Mouse (Mus musculus) c-Kit-negative CD71-positive TER-119-positive erythroid progenitor cells, embryonic 14.5 days (primary cell): ENCODE measurements around the gene Bcor.

Experiments used
- DNase-seq: peaks from one replicate; pipeline ENCODE4 v3.0.0-alpha.2; 2013; ENCODE audit warnings: low read depth, low spot score

The Bcor gene

GRCm38 (mm10) chrX:12159981-12160656 lies at the start of gene Bcor:
Gene Bcor, minus strand, starts transcription at chrX:12160355.
- no peak for DNase-seq

DNA sequence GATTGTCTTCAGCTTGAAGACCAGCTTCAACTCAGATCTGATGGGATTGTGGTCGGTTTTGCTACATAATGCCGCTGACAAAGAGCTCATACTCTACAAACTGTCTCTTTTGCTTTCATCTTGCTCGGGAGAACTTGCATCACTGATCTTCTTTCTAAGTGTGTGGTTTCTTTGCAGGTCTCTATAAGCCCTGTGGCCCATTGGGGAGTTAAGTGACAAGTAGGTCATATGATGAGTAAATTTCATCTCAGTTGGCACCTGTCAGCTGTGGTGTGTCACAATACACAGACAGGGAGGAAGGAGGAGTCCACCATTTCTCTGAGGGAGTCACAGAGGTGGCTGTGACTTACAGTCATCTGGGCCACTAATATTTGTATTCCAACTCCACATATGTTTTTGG lies 42.8 kb upstream of the Bcor start:
- DNase-seq: no peak

- no peak for DNase-seq
These were observed 41.0 kb upstream of the Bcor start for GRCm38 (mm10) chrX:12201111-12201510.

DNA sequence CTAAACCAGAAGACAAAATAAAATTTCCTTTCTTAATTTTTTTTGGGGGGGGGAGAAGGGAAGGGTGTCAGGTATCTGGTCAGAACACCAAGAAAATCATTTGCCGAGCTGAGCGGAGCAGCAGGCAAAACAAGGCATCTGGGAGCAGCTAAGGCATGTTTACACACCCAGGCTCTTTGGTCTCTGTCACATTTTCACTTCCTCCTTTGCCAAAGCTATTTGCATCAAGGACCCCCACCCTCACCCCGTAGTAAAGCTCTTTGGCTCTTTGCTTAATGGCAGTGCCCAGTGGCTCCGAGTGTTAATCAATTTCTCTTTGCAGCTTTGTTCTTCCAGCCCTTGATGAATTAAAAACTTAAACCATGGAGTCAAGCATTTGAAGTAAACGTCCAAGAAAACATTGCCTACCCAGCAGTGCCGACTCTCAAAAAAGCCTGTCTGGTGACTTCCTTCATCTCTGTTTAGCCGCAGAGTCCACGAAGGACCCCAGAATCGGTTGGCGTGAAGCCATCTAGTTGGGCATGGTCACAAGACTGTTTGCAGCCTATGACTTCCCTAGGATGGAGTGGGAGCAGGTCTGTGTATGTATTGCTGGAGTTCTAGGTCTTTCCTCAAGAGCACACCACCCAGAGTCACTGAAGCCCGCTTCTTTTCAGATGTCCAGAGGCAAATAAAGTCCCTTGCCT lies 35.2 kb upstream of the Bcor start:
- DNase-seq: no peak

DNA sequence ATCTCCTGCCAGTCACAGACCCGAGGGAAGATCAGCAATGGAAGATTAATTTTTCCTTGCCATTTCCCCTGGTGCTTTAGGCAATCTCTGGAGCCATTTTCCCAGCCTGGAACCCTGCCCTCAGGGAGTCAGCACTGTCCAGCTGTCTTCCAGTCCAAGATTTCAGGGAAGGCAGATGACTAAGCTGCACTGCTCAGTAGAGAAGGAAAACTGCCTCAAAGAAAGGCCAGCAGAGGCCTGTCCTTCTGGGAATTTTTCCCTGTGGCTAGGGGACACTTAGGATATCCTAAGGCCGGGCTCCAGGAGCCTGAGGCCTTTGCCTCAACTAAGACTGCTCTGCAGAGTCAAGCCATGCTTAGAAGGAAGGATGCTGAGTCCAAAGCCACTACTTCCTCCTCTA lies 32.2 kb upstream of the Bcor start:
- DNase-seq: no peak

DNA sequence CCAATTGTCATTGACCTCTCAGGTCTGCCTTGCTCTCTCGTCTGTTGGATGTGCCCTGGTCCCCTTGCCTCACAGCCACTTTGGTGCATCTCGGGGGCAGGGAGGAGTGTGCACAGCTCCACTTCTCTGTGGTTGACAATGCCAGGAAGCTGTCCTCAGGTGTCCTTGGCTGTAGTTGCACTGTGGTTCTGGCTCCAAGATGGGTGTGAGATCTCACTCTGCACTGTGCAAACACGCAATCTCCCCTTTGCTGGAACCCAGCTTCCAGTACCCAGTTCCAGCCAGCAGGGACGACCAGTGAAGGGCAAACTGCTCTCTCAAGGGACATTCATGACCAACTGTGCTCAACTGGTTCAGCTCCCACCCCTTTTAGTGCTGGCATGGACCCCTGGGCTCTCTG lies 29.4 kb upstream of the Bcor start:
- DNase-seq: no peak

DNA sequence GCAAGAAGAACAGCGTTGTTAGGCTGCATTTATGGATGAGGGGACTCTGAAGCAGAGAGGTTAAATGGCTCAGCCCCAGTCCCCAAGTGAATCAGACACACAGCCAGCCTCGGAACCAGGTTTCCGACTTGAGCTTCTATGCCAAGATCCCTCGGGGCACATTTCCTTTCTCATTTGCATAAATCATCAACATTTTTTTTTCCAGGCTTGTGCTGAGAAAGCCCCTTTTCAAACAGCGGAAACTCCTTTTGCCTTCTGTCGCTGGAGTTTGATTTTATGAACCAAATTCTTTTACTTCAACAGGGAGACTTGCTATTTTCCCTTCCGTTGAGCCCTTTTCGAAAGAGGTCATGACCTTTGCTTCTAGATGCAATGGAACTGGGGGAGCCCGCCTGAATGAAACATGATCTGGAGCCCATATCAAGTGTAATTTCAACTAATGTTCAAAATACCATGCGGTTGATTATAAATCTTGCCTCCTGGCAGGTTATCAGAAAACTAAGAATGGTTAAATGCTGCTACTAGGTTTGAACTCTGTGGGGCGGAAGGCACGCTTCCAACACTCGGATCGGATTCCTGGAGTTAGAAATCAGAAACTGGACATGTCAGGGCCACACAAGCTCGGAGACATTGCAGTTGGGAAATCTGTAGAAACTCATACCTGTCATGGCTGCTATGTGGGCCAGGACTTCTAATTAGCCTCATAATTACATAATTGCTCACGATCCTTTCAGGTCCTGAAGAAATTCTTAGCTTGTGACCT lies 15.2 kb upstream of the Bcor start:
- DNase-seq: no peak

DNA sequence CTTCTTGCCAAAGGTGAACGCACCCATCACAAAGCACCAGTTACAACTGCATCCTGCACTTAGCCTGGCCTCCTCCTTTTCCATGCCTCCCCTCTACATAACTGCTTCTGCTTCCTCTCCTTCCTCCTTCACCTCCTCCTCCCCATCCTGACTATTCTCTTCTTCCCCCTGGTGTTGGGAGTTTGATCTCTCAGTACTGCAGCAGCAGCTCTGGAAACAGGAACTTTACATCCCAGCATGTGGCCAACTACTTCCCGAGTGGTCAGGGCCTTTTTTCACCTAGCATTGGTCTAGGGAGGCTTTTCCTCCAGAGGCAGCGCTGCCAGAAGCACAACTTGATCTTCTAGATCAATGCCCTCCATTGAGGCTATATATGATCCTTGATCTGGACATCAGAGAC lies 10.0 kb upstream of the Bcor start:
- DNase-seq: no peak

GRCm38 (mm10) chrX:12164591-12165529 lies 4.7 kb upstream of the Bcor start:
- no peak for DNase-seq

DNA sequence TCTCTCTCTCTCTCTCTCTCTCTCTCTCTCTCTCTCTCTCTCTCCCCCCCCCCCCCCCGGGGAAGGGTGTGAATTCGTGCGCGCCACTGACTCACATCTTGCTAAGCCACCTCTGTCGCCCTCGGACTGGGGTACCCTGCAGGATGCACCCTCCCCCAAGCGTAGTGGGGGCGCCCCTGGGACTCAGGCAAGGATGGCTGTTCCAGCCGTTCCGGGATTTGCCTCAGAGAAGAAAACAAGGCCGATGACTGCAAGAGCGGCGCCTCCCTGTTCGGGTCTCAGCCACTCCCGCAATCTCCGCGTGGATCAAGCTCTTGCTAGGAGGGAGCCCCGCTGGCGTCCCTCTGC lies 647 bp downstream of the Bcor start:
- DNase-seq: no peak

DNA sequence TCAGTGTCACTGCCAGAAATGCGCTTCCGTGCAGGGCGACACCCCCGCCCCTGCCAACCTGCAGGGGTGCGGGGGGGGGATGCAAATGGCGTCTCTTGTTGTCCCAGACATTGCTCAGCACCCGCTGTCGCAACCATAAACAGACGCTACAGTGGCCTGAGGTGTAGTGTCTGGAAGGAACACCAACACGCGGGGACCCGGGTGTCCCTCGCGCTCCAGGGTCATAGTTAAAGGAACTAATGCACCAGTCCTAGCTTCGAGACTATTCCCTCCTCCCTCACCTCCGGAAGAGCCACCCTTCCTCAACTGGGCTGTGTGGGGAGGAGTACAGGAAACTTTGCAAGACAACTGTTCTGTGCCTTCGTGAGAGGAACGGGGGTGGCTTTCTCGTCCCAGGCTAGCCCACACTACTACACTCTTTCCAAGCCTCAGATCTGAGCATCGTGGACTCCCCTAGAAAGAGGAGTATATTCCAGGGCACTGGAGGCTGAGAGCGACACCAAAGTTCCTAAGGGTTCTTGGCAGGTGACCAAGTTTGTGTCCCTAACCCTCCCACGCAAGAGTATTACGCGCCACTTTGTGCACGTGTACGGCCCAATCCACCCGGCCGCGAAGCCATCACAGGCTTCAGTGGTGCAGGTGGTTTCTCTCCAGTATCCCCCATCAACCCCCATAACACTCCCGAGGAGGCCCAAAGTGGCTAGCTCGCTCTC lies 1.2 kb downstream of the Bcor start:
- DNase-seq: no peak

DNA sequence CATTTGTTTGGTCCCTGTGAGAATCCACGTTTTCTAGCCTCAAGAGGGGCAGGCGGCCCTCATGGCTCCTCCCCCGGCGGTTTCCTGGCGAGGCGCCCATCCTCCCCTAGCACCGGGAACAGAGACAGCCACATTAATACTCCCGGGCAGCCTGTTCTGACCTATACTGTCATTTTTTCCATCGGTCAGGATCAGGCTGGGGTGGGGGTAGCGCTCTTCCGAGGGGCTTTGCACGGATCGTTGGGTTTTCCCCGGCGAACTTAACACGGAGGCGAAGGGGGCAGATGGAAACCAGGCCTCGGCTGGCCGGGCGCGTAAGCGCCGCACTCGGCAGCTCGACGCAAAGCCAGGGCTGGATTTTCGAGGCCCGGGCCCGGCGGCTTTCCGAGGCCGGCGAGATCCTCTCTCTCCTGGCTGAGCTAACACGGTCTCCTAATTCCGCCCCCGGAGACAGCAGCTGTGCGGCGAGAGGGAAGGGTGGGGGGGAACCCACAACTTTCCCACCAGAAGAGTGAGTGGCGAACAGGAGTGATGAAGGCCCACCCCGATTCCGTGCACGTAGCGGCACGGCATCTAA lies 1.8 kb downstream of the Bcor start:
- DNase-seq: no peak

DNA sequence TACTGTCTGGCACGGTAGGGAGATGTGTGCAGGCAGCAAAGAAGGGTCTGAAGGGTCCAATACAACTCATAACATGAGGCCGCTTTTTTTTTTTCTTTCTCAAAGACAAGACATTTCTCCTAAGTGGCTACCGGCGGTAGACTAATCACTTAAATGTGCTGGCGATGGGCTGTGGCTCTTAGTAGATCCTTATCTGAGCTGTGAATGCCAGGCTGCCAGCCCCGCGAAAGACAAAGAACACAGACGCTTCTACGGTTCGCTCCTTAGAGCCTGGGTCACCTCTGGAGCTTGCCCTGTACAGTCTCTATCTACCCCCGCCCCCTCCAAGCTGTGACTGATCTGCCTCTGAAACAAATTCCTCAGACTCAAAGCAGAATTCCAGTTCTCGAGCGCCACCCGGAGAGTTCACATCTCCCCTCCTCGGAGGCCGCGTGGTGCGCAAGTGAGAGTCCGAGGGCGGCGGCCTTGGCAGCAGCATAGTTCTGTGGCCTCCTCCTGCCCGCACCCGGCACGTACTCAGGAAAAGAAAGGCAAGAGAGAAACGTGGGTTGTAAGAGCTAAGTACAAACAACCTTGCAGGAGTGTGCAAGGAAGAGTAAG lies 2.7 kb downstream of the Bcor start:
- DNase-seq: no peak

- DNase-seq: no peak
These were observed 4.3 kb downstream of the Bcor start for GRCm38 (mm10) chrX:12155842-12156291.

- no peak for DNase-seq
These were observed 4.9 kb downstream of the Bcor start for GRCm38 (mm10) chrX:12155068-12155840.

- no peak for DNase-seq
These were observed 6.7 kb downstream of the Bcor start for GRCm38 (mm10) chrX:12153141-12154095.

DNA sequence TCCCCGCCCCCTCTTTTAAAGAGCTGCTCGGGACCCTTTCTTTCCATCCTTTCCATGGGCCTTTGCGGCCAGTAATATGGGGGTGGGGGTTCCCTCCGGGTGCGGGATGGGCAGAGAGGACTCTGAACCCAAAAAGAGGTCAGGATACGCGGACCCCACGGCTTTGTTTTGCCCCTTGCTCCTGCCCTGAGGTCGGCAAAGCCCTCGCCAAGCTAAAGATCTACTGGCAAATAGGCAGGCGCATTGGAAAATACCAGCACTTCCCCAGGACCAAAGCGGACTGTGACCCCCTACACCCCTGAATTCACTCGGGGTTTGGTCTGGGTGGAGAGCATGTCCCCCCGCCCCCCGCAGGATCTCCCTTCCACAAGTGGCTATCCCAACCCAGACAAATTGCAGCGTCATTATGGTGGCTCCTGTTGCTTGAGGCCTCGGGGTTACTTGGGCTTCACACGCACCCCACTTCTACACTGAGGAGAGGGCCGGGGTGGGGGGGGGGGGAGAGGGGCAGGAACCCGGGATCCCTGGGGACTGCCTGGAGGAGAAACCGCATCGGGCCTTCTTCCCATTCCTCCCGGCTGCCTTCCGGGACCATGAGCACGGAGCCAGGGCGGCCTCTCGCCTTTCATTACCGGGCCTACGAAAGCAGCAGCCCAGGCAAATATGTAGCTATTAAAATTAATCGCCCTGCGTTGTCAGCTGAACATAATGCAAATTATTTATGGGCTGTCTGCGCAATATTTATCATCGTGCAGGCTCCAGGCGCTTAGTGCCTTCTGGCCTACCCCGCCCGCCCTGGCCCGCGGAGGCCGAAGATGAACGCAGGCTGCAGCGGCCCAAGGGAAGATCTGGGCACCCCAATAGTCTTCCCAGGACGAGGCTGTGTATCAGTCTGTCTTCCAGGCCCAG lies 7.9 kb downstream of the Bcor start:
- no peak for DNase-seq
